Mouse (Mus musculus) heart, postnatal 10 days (tissue): Measurements from ENCODE around the gene 4931406C07Rik. TPM values are rescaled to one million over a fixed set of nuclear protein-coding genes. Genes with fewer than 3 reads are reported as not detected.
A peak's percentile ranks its signal among the peaks of the same experiment; 100 is the strongest.
"Not testable (repeated sequence)": the region's sequence is repeated elsewhere in the genome, so short reads cannot be mapped to it uniquely, and the experiment has no call there.

Source experiments
- DNase-seq, 2 experiments: peaks; one replicate each; pipeline ENCODE4 v3.0.0; 2021
- intact Hi-C: fragments of 180-260 bp; cut with DNase I; formaldehyde crosslinking; loops from one replicate; pipeline ENCODE4 v1.15.1; 2025
- total RNA-seq, 2 experiments: library from RNA; stranded (reverse); gene quantifications; 2 replicates each; pipeline ENCODE4 v1.2.3; 2021

The 4931406C07Rik gene
- total RNA-seq, result 10 to 100 TPM; 12.9 to 20.4 TPM

- intact Hi-C loops, result loop anchor here (10.0 kb wide), 1 partner anchor 272 kb away; no protein-coding TSS in a partner anchor
- DNase-seq, result peak in 1 of 2 experiments; percentile 20
Measured at GRCm38 (mm10) chr9:15306398-15307119, at the start of gene 4931406C07Rik. Gene 4931406C07Rik (minus strand): TSS chr9:15306448.

DNA sequence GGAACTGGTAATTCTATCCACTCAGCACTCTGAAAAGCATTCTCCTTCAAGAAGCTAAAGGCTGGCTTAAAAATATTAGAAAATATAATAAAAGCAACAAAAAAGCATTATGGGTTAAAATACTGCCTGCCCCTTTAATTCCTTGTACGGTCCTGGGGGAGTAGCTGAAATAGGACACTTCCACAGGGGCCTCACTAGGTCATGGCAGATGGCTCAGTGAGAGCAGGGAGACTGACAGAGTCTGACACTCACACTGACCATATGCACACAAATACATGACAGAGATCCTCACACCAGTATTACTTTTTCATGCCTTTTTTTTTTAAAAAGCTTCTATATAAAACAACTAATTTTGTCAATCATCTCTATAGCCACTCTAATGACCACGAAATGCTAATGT, 43.7 kb upstream of the 4931406C07Rik start:
- intact Hi-C loops, result no loop called here

GRCm38 (mm10) chr9:15337776-15338175, 31.5 kb upstream of the 4931406C07Rik start:
- intact Hi-C loops, result no loop called here
- DNase-seq, result no peak

More for the DNA sequence above, 43.7 kb upstream of the 4931406C07Rik start:
- no peak for DNase-seq

GRCm38 (mm10) chr9:15318170-15318742, 12.0 kb upstream of the 4931406C07Rik start:
- DNase-seq, result no peak
- intact Hi-C loops, result no loop called here

- no peak for DNase-seq
- intact Hi-C loops, result no loop called here
Measured at GRCm38 (mm10) chr9:15317223-15318169, 11.2 kb upstream of the 4931406C07Rik start.

GRCm38 (mm10) chr9:15316296-15316695, 10.0 kb upstream of the 4931406C07Rik start:
- DNase-seq, intact Hi-C loops: not testable (repeated sequence)

DNA sequence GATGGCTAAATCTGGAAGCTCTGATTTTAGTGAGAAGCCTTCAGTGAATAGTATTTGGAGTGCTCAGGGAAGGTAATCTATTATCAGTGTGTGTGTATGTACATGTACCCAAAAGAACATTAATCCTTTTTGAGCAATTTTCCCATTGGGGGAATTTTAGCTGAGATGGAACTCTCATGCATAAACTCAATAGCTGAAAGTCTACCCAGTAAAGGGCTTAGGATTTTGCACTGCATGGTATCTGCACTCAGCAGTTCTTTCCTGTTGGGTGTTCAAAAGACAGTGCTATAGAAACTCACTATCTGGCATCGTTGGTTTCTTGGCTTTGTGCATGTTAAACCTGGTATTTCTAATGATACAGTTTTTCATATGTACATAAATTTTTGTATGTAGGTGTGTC, 8.4 kb upstream of the 4931406C07Rik start:
- intact Hi-C loops, result no loop called here
- no peak for DNase-seq

DNA sequence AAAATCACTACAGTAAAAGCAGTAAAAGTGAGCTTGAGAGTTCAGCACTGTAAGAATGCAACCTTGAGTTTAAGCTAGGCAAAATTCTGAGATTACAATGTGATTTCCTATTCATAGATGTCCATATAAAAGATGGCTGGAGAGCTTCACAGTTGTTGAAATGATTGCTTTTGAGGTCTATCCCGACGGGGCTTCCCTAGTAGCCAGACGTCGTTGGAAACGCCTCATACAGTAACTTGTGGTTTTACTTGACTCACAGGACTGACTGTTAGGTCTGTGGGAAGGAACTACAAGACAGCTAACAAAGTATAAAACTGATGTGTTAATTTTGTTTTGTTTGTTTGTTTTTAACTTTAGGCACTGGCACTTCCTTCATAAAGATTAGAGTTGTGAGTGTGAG, 7.4 kb upstream of the 4931406C07Rik start:
- intact Hi-C loops, result no loop called here
- no peak for DNase-seq

GRCm38 (mm10) chr9:15312054-15312735, 5.9 kb upstream of the 4931406C07Rik start:
- intact Hi-C loops, result no loop called here
- no peak for DNase-seq

DNA sequence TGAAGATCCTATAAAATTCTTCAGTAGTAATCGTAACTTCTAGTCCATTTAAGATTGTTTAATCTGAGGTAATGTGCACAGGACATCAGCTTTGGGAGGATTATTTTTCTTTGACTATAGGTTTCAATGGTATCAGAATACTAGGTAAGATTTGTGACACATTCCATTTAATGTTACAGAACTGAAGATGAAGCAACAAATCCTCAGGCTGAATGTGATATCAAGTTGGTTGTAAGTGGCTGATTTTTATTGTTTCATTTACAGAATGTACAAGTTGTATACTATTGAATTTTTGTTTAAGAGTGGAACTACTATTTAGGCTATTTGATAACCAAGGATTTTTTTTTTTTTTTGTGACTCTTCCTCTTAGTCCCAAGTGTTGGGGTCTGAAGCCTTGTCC, 3.9 kb upstream of the 4931406C07Rik start:
- DNase-seq, result no peak
- intact Hi-C loops, result no loop called here

DNA sequence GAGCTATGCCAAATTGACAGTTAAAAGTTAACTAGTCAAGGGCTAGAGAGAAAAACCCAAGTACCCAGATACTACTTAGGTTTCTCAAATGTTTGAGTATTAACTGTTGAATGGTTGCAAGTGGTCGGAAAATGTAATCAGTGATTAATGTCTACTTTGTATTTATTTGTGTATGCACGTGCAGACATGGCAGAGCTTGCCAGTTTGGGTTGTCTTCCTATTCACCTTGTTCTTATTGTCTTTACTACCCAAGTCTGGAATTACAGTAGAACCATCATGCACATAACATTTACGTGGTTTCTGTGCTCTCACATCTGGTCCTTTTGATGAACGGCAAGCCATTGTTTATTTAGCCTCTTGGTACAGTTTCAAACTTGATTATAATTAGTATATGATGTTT, 3.2 kb upstream of the 4931406C07Rik start:
- DNase-seq, result no peak
- intact Hi-C loops, result loop anchor here (10.0 kb wide), 1 partner anchor 275 kb away; no protein-coding TSS in a partner anchor

DNA sequence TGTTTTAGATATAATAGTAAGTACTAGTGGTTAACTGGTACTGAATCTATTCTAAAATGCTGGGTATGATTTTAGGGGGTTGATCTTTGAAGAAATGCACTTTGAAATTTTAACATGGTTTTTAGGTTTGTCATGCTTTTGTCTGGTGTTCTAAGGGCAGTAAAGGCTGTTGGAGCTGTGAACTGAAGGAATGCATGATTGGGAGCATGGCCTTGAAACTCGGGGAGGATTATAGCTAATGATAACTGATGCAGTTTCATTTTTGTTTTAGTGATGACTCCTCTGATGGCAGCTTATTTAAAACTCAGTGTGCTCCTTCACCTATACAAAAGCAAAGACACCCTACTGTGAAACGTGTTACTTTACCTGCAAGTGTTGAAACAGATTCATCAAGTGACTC, 2.0 kb upstream of the 4931406C07Rik start:
- DNase-seq, result no peak
- intact Hi-C loops, result loop anchor here (10.0 kb wide), 1 partner anchor 273 kb away; no protein-coding TSS in a partner anchor

GRCm38 (mm10) chr9:15307257-15307656, 1.0 kb upstream of the 4931406C07Rik start:
- intact Hi-C loops, result loop anchor here (10.0 kb wide), 1 partner anchor 272 kb away; no protein-coding TSS in a partner anchor
- DNase-seq, result no peak

DNA sequence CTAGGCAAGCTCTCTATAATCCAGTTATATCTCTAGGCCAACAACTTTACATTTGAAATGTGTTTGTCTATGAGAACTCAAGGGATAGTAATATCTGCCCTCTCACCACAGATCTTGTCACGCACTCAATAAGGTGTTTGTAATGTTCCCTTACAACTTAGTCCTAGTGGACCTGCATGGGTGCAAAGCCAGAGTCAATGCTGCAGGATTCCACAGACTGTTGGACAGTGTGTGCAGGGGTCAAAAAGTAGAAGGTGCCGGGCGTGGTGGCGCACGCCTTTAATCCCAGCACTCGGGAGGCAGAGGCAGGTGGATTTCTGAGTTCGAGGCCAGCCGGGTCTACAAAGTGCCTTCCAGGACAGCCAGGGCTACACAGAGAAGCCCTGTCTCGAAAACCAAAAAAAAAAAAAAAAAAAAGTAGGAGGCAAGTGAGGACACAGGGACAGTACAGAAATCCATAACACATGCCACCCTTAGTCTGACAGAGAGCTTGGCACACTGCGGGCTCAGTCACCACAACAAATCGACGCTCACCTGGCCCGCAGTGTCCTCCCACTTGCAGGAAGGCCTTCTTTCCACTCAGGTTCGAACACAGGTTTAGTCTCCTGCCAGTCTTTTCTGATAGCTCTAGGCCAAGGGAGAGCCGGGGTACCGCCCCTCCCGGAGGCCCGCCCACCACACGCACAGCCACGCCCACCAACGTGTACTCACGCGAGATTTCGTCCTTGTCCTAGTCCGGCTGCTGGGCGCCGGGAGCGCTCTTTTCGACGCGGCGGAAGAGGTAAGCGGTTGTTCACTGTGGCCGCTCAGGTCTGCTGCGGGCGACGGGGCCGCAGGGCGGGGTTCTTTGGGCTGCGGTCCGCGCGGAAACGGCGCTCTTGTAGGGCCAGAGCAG, 498 bp downstream of the 4931406C07Rik start, which contains the start of gene Taf1d:
TSS of gene Taf1d (plus strand) at position 712 of the 895 bp plus-strand sequence.
- intact Hi-C loops, result loop anchor here (2.0 to 10.0 kb wide), 2 partner anchors 23 to 271 kb away; no protein-coding TSS in a partner anchor
- peak; percentile 98 to 99 for DNase-seq

- DNase-seq, result no peak
- intact Hi-C loops, result loop anchor here (10.0 kb wide), 1 partner anchor 268 kb away; no protein-coding TSS in a partner anchor
Measured at GRCm38 (mm10) chr9:15302881-15303280, 3.4 kb downstream of the 4931406C07Rik start.

GRCm38 (mm10) chr9:15302006-15302405, 4.2 kb downstream of the 4931406C07Rik start:
- intact Hi-C loops, result loop anchor here (10.0 kb wide), 1 partner anchor 267 kb away; no protein-coding TSS in a partner anchor
- DNase-seq, result not testable (repeated sequence)

DNA sequence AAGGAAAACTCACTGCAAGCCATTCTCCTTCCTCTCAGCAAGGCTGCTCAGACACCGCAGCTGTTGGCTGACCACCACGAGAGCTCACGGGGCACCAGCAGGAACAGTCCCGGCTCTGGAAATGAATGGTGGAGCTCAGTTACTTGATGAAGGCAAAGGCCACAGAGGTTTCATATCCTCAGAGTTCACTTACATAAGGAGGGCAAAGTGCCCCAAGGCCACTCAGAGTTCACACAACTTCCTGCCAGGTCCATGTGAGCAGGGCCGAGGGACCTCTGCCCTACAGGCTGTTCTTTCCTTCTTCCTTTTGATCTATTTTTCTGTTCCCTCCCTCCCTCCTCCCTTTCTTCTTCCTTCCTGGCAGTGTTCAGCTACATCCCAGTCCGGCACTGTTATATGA, 4.8 kb downstream of the 4931406C07Rik start:
- DNase-seq, result peak; percentile 14 to 40
- intact Hi-C loops, result loop anchor here (10.0 kb wide), 1 partner anchor 267 kb away; no protein-coding TSS in a partner anchor

GRCm38 (mm10) chr9:15300056-15300455, 6.2 kb downstream of the 4931406C07Rik start:
- intact Hi-C loops, result loop anchor here (10.0 kb wide), 1 partner anchor 265 kb away; no protein-coding TSS in a partner anchor
- DNase-seq, result no peak

DNA sequence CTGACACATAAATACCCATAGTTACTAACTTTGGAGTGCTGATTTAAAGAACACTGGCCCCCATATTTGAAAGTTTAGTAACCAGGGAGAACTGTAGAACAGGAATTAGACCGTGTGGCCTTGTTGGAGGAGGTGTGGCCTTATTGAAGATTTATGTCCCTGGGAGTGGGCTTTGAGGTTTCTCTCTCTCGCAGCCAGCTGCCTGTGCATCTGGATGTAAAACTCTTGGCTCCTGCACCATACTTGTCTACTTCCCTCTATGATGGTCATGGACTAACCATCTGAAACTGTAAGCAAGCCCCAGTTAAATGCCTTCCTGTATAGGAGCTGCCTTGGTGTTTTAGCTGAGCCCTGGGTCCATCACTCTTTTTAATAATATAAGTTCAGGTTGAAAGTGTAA, 7.8 kb downstream of the 4931406C07Rik start:
- DNase-seq, result no peak
- intact Hi-C loops, result no loop called here
